Mouse (Mus musculus) CD4-positive, CD25-positive, alpha-beta regulatory T cell, adult 2 months (primary cell): ENCODE data around the gene Cmc4.
A peak's percentile ranks its signal among the peaks of the same experiment; 100 is the strongest.

Experiments used
- DNase-seq: peaks from one replicate; pipeline ENCODE4 v3.0.0-alpha.2; 2012; ENCODE audit warnings: low read depth, low spot score

The Cmc4 gene

GRCm38 (mm10) chrX:75415936-75416785 lies at the start of gene Cmc4, which contains the start of the genes Mtcp1 and Brcc3:
TSS of gene Cmc4 (minus strand) at chrX:75416584.
TSS of gene Mtcp1 (minus strand) at chrX:75416588.
TSS of gene Brcc3 (plus strand) at chrX:75416628.
- DNase-seq, result peak; percentile 93

- no peak for DNase-seq
These were observed 38.2 kb upstream of the Cmc4 start for GRCm38 (mm10) chrX:75454597-75454996.

DNA sequence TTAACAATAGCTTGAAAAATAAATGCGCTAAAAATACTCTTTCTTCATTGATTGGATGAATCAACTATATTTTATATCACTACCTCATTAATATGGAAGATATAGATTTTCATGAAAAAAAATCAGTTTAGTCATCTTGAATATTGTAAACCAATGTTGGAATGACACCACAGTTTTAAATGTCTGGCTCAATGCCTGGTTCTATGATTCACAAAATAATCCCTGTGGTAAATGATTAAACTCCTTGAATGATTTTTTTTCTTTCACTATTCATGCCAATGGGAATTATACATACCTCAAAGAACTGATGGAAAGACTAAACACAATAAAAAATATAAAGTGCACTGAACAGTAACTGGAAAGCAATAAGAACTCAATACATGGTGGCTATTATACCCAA lies 6.7 kb downstream of the Cmc4 start:
- DNase-seq, result no peak

DNA sequence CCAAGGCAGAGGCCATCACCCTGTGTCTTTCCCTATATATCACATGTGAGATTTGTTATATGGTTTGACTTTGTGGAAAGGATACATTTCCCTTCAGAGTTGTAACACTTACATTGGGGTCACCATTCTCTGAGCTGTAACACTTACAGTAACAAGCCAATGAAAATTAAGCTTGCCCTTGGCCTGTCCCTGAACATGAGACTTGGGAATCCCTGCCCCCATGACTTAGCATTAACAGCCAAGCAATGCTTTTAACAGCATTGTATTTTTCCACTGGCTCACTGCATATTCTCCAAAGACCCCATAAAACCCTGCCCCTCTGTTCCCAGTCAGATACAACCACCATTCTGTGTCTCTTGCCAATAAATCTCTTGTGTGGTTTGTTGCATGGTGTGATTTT lies 13.0 kb downstream of the Cmc4 start:
- DNase-seq, result no peak

DNA sequence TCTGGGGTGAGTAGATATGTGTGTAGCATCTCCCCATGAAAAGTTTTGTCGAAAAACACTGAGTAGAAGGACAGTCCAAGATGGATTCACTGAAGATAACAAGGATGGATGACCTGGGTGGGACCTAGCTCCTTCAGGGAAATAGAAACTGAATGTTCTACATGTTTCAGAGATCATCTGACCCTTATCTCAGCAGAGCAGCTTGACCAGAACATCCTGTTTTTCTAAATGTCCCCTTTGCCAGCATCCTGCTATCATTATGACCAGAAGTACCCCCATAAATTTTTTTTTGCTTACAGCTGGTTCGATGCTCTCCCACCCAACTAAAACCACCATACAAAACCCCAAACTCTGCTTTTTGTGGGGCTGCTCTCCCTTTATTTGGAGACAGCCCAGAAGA lies 13.7 kb downstream of the Cmc4 start:
- DNase-seq, result no peak

GRCm38 (mm10) chrX:75399471-75399870 lies 16.9 kb downstream of the Cmc4 start:
- DNase-seq, result no peak

DNA sequence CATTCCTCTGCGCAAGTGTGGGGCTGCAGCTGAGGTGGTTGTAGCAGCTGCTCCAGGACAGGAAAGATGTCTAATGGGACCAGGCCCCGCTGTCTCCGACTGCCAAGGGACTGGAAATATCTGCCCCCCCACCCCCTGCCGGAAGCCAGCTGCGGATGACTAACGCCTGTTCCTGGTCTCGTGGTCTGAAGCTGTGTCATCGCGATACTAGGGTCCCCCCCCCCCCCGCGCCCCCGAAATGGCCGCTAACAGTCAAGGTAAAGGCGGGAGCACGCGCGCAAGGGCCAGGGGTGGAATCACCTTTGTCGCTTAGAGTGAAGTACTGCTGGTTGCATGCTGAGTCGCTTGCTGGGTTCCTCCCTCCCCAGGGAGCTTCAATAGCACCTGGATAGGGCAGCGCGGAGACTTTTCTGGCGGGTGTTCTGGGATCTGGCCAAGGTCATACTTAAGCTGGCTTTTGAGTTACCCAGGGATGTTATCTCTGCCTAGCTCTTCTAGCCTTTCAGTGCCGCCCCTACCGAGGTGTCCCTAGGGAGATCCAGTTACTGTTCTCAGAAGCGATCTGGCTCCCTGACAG lies 34.1 kb downstream of the Cmc4 start, which contains the start of the genes Fundc2 and F8:
TSS of gene Fundc2 (plus strand) at position 205 of the 577 bp plus-strand sequence.
TSS of gene F8 (minus strand) at position 421 of the 577 bp plus-strand sequence.
- peak; percentile 86 for DNase-seq

DNA sequence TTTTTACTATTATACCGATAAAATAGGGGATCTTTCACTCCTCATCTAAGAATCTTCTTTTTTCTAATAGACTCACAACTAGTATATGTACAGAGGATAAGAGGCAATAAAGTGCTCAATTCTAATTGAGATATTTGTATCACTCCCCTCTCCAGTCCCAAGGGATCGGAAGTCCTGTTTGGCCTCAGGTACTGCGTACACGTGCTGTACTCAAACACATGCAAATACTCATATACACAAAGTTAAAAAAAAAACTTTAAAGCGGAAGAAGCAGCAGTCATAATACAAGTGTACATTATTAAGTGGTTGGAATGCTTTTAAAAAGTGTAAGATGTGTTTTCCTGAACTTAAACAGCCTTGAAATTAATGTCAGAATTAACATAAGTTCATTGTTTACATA lies 34.7 kb downstream of the Cmc4 start:
- no peak for DNase-seq

DNA sequence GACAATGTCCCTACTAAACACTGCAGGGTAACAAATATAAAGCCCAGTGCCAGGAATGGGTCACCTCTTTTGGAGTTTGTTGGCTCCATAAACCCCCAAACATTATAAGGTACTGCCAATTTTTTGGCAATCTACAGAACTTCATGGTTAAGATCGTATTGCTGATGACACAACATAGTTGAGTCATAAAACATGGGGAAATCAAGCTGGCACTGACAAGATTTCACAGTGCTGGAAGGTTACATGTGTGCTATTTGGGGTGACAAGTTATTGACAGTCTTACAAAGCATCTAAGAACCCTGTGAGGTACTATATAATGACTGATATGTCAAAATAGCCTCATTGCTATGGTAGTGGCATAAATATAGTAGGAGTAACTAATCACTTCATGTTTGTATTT lies 35.2 kb downstream of the Cmc4 start:
- no peak for DNase-seq

- no peak for DNase-seq
These were observed 39.6 kb downstream of the Cmc4 start for GRCm38 (mm10) chrX:75376815-75377214.

- no peak for DNase-seq
These were observed 43.5 kb downstream of the Cmc4 start for GRCm38 (mm10) chrX:75372666-75373425.

- DNase-seq, result no peak
These were observed 46.2 kb downstream of the Cmc4 start for GRCm38 (mm10) chrX:75370197-75370596.
